Mouse (Mus musculus) thymus, adult 18-20 months (tissue): Measurements from ENCODE around the gene AI837181.

Experiments used
- DNase-seq, 2 experiments: peaks; one replicate each; pipeline ENCODE4 v3.0.0; 2022; ENCODE audit warnings: mixed read lengths in 2 of 2

AI837181 gene

GRCm38 (mm10) chr19:5474281-5475068, 49.5 kb downstream of the AI837181 start:
- DNase-seq = no peak

GRCm38 (mm10) chr19:5475069-5475714, 50.2 kb downstream of the AI837181 start:
- no peak for DNase-seq
